ENCODE assay signal across 8 mouse cellular contexts in the genomic region with DNA sequence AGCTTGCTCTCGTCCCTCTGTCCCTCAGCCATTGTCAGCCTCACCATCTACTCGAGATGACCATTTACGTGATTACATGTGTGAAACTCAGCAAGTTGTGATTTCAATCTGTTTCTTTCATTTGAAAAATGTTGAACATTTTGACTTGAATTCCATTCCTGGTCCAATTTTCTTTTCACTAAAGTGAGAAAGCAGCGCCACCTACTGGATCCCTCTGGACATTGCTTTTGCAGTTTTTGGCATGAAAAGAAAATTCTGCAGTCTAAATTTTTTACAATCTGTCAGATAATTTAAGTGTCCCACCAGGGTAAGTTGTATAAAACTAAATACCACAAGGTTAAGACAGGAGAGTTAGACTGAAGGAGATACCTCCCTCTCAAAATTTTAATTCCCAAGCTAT.
DNase-seq lines count a peak whose midpoint lies in the region.

No protein-coding gene starts in this region.

- intact Hi-C loops in gastrocnemius, postnatal 36 days (cut with DNase I) = loop anchor here (2.0 to 10.0 kb wide), 4 partner anchors 117 to 335 kb away; no protein-coding TSS in a partner anchor

- peak; percentile 69 for DNase-seq in gastrocnemius, adult 18-20 months (ENCODE audit: low spot score)
- DNase-seq in gastrocnemius, postnatal 36 days = no peak
- peak; percentile 70 for DNase-seq in urinary bladder, postnatal 14 days (ENCODE audit: low spot score)
- no peak for DNase-seq in urinary bladder, adult 2 months (ENCODE audit: low spot score)
- peak; percentile 72 to 81 for DNase-seq in cerebellum, postnatal 36 days
- DNase-seq in layer of hippocampus, adult 8-10 months (ENCODE audit: low spot score in 2 of 2) = peak; percentile 33 to 71
- DNase-seq in mesoderm, embryonic 11.5 days (ENCODE audit: low read depth, low spot score) = peak; percentile 70
- peak; percentile 54 for DNase-seq in thymus, postnatal 25 days

Comparison
In these comparisons a context has a peak if more than half of its experiments do, and no peak if none do; other contexts are left out.
1. DNase-seq: peak in gastrocnemius, adult 18-20 months (single experiment), urinary bladder, postnatal 14 days (single experiment), cerebellum, postnatal 36 days (2 of 2), layer of hippocampus, adult 8-10 months (2 of 2), mesoderm, embryonic 11.5 days (single experiment) and thymus, postnatal 25 days (single experiment); none in gastrocnemius, postnatal 36 days (0 of 2) and urinary bladder, adult 2 months (single experiment).